Mouse (Mus musculus) spleen, adult 2 months (tissue): ENCODE measurements around the gene Usf1.

Experiments used
- CTCF ChIP-seq: fragments of 200-500 bp; IDR thresholded peaks from 2 replicates; pipeline ENCODE4 v1.5.1; 2011; ENCODE audit warnings: mild to moderate bottlenecking, inconsistent platforms; ENCODE audit not compliant: insufficient read depth, insufficient read length, insufficient replicate concordance; ENCODE audit errors: extremely low read depth
- POLR2A ChIP-seq: fragments of 200-500 bp; IDR thresholded peaks from 2 replicates; pipeline ENCODE4 v1.6.1; 2011; ENCODE audit warnings: low read depth, low read length, inconsistent platforms

DNA sequence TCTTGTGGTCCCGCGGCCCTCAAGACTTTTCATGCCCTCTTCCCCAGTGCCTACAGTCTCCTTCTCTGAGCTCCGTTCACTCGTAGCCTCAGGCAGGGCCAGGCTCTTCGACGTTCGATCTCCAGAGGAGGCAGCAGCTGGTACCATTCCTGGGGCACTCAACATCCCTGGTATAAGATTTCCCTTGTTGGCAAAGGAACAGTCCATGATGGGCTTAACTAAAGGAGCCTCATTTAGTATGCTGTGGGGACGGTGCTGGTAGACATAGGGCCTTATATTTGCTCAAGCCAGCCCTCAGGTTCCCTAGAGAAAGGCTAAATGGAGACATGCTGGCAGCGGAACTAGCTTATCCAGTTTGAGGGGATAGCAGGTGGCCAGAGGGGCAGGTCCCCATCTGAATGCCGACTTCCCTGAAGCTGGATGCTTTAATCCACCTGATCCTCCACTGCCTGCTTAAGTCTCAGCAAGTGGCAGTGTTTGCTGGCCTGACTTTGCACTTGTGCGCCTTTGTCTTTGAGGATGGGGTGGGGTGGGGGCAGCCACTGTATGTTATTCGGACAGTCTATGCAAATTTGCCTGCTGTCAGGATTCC, 8.3 kb downstream of the Usf1 start:
- TF ChIP-seq CTCF (no peak), POLR2A (no peak)
